Mouse (Mus musculus): ENCODE results near the gene Adgrl1. TPM values are rescaled to one million over a fixed set of nuclear protein-coding genes. Genes with fewer than 3 reads are reported as not detected.

Gene Adgrl1
- total RNA-seq, 2 experiments from 2014 or later: 9.9 to 10.9 TPM

Small RNAs within 50 kb of the gene (microRNA-seq; reads per million reads assigned to microRNA genes)
- gene Gm44330 (0 reads per million in 2 experiments), gene Gm44450 (0 to 0.81 reads per million in 2 experiments)

Other genes with a start within 250 kb of the Adgrl1 start
- gene Gipc1, start 247.4 kb upstream of the Adgrl1 start, total RNA-seq (2021): 10 to 100 TPM; 23.1 to 27.3 TPM
- gene Ptger1, start 233.4 kb upstream of the Adgrl1 start, total RNA-seq (2021): under 1 TPM; 0.07 to 0.41 TPM
- gene Pkn1, start 200.9 kb upstream of the Adgrl1 start, total RNA-seq (2021): 10 to 100 TPM; 51.1 to 52.7 TPM
- gene Ddx39, start 184.9 kb upstream of the Adgrl1 start, total RNA-seq (2021): 10 to 100 TPM; 15.2 to 15.9 TPM
- gene Adgre5, start 158.8 kb upstream of the Adgrl1 start, total RNA-seq (2021): 10 to 100 TPM; 41.1 to 43.2 TPM
- 1 to 10 TPM; 1.4 to 1.7 TPM for gene Gm10644, start 55.1 kb downstream of the Adgrl1 start, total RNA-seq (2021)
- 1 to 10 TPM; 1.3 to 2.0 TPM for gene Asf1b, start 55.4 kb downstream of the Adgrl1 start, total RNA-seq (2021)
- 100 to 1,000 TPM; 327 to 347 TPM for gene Prkaca, start 72.9 kb downstream of the Adgrl1 start, total RNA-seq (2021)
- gene Samd1, start 97.6 kb downstream of the Adgrl1 start, total RNA-seq (2021): 10 to 100 TPM; 22.0 to 26.7 TPM
- gene 1700067K01Rik, start 101.4 kb downstream of the Adgrl1 start, total RNA-seq (2021): under 1 TPM in 1 of 2 experiments, not detected in 1; 0.20 TPM
- 1 to 10 TPM; 2.0 to 3.1 TPM for gene 2210011C24Rik, start 112.1 kb downstream of the Adgrl1 start, total RNA-seq (2021)
- under 1 TPM; 0.30 to 0.33 TPM for gene Palm3, start 121.4 kb downstream of the Adgrl1 start, total RNA-seq (2021)
- gene Il27ra, start 142.5 kb downstream of the Adgrl1 start, total RNA-seq (2021): 1 to 10 TPM; 3.1 to 5.4 TPM
- not detected for gene Rln3, start 144.9 kb downstream of the Adgrl1 start, total RNA-seq (2021)
- gene Gm10643, start 165.0 kb downstream of the Adgrl1 start, total RNA-seq (2021): 1 to 10 TPM; 4.2 to 5.0 TPM
- gene Rfx1, start 166.7 kb downstream of the Adgrl1 start, total RNA-seq (2021): 1 to 10 TPM; 8.3 to 9.1 TPM
- 1 to 10 TPM; 7.2 to 7.3 TPM for gene Dcaf15, start 204.7 kb downstream of the Adgrl1 start, total RNA-seq (2021)
- under 1 TPM in 1 of 2 experiments, not detected in 1; 0.10 TPM for gene Podnl1, start 225.9 kb downstream of the Adgrl1 start, total RNA-seq (2021)
- 10 to 100 TPM; 10.9 to 13.0 TPM for gene Cc2d1a, start 247.8 kb downstream of the Adgrl1 start, total RNA-seq (2021)
- gene 4930432K21Rik, start 247.9 kb downstream of the Adgrl1 start, total RNA-seq (2021): under 1 TPM; 0.35 to 0.59 TPM

All from heart, adult 18-20 months (tissue).